Mouse (Mus musculus) WW6 (cell line): ENCODE data around the gene Tns1.
"Not testable (repeated sequence)": the region's sequence is repeated elsewhere in the genome, so short reads cannot be mapped to it uniquely, and the experiment has no call there.

Experiments
- DNase-seq: peaks from one replicate; pipeline ENCODE4 v3.0.0-alpha.2; 2013; ENCODE audit warnings: low read depth, low spot score

Gene Tns1

GRCm38 (mm10) chr1:73913071-73914005 lies 210.9 kb downstream of the Tns1 start:
- no peak for DNase-seq

DNA sequence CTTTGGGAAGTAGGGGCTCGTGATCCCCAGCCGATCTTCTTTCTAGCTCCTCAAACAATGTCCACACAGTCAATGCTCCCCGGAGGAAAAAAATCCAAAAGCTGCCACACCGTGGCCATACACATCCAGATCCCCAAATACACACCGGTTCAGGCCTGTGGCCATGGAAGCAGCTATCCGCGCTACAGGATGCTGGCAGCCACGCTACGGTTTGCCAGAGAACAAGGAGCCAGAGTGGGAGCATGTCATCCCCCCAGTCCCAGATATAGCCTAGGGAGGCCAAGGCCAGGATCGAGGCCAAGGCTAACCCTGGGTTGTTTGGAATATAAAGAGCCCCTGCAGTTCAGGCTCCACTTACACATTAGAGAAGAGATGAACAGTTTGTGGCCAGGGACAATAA lies 211.8 kb downstream of the Tns1 start:
- DNase-seq, result no peak

DNA sequence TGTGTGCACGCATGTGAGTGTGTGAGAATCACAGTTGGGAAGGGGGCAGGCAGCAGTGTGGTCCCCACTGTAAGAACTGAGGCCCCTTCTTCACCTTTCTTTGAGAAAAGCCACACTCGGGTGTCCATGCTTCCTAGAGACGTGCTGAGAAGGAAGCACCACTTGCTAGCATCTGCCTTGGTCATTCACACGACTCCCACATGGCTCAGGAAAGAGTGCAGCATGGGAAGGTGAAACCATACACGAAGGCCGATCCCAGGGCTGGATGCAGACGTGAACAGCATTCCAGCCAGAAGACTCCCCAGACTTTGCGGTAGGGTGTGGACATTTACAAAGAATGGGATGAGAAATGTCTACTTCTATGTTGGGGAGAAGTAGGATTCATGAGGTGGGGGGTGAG lies 212.3 kb downstream of the Tns1 start:
- no peak for DNase-seq

GRCm38 (mm10) chr1:73910701-73911100 lies 213.5 kb downstream of the Tns1 start:
- no peak for DNase-seq

GRCm38 (mm10) chr1:73910111-73910510 lies 214.1 kb downstream of the Tns1 start:
- no peak for DNase-seq

DNA sequence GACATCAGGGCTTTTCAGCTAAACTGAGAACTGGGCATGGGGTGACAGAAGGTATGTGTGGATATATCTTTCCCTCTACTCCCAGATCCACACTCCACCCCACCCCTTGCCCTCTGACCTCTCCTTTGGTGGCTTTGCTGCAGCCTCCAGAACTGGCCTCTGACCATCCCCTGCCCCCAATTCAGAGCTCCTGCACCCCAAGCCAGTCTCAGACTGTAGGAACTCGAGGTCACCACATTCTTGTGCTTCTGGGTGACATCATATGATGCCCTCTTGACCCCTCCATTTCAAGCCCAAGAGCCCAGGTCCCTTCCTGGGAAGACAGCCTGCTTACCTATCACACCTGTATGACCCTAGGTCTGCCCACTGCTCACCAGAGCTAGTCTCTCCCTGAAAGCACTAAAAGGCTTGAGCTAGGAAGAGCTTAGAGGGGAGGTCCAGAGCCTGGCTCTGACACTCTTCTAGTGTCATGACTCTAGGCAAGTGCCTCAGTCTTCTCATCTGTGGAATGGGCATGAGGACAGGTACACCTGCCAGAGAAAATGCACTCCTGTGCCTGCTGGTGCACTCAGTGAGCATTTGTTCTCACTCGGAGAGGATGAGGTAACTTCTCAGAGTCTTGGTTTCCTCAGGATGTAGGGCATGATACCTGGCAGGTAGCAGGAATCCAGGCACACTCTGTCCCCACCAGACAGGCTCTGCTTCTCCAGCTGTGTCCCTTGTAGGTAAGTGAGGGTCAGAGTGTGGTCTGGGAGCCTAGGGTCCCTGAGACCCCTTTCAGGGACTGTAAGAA lies 214.9 kb downstream of the Tns1 start:
- no peak for DNase-seq

- no peak for DNase-seq
Measured at GRCm38 (mm10) chr1:73908081-73908960, 215.9 kb downstream of the Tns1 start.

DNA sequence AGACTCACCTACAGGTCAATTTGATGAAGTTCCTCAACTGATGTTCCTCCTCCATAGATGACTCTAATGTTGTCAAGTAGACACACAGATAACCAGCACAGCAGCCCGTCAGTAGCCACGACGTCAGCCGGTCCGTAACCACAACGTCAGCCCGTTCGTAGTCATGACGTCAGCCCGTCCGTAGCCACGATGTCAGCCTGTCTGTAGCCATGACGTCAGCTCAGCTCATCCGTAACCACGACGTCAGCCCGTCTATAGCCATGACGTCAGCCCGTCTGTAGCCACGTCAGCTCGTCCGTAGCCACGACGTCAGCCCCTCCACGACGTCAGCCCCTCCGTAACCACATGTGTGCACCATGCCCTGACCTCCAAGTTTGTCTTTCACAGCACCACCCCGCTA lies 217.1 kb downstream of the Tns1 start:
- no peak for DNase-seq

- DNase-seq, result no peak
Measured at GRCm38 (mm10) chr1:73906376-73906775, 217.9 kb downstream of the Tns1 start.

- no peak for DNase-seq
Measured at GRCm38 (mm10) chr1:73905811-73906190, 218.4 kb downstream of the Tns1 start.

DNA sequence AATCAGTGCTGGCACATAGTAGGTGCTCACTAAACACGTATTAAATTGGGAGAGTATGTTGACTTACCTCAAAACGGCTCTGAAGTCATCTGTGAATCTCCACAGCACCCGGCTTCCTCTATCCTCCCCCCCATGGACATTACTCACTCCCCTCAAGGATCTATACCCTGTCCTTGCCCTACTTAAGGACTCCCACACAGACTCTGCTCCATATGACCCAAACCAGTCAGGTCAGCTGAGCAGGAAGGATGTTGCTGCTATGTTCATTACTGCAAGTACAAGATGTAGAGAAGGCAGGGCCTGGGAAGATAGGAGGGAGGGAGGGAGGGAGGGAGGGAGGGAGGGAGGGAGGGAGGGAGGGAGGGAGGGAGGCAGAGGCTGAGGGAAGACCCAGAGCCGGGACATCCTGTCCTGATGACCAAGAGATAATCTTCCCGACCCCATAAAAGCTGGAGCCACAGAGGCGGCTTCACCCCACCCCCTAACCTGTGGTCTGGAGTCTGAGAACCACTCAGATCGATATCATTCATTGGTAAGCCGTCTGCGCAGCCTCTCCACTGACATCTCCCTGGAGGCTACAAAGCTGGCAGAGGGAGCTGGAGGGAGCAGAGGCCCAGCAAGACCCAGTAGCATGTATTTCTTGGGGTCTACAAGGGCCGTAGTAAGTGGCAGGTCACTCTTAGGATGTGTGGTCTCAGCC lies 219.0 kb downstream of the Tns1 start:
- no peak for DNase-seq

DNA sequence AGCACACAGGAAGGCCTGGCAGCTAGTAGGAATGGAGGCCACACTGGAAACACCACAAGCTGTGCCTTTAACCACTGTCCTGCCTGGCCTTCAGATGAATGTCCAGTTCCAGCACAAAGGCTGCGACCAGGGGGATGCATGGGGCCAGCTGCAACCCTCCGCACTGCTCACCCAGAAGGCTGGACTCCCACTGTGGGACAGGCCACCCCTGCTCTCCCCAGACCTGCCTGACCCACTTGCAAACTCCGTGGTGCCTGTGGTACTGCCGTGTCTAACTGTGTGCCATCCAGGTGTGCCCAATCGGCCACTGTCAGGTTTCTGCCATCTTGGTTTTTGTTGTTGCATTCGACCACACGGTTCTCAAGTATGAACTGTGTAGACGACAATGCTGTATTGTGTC lies 219.6 kb downstream of the Tns1 start:
- no peak for DNase-seq

GRCm38 (mm10) chr1:73903035-73903434 lies 221.2 kb downstream of the Tns1 start:
- DNase-seq, result no peak

- DNase-seq, result no peak
Measured at GRCm38 (mm10) chr1:73902171-73902991, 221.9 kb downstream of the Tns1 start.

GRCm38 (mm10) chr1:73901496-73901899 lies 222.8 kb downstream of the Tns1 start:
- peak; percentile 54 for DNase-seq

DNA sequence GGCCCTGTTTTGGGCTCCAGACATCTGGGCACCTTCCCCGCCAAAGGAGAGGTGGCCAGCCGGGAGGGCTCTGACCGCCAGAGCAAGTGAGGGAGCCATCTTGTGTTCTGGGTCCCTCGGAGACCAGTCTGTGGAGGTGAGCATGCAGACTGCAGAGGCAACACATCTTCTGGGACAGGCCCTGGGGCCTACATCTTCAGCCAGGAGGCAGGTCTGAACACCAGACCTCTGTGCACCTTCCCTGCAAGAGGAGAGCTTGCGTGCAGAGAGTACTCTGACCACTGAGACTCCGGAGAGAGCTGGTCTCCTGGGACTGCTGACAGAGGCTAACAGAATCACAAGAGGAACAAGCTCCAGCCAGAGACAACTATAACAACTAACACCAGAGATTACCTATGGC lies 228.8 kb downstream of the Tns1 start:
- not testable (repeated sequence) for DNase-seq

- DNase-seq, result no peak
Measured at GRCm38 (mm10) chr1:73880731-73881130, 243.5 kb downstream of the Tns1 start.

DNA sequence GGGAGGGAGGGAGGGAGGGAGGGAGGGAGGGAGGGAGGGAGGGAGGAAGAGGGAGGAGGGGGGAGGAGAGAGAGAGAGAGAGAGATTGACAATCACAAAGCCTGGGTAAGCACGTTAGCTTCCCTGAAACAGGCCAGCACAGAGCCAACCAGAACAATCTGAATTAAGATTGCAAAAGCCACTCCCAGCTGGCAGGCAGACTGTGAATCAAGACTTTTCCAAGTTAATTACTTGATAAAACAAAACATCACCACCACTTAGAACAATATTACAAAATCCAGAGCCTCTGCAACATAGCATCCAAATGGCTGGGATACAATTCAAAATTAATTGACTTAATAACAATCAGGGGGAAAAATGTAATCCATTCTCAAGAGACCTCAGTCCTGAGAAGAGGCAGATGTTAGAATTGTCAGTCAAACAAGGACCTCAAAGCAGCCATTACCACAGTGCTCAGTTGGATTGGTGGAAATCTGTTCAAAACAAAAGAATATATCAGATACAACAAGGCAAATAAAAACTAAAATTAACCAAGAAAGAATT lies 248.5 kb downstream of the Tns1 start:
- no peak for DNase-seq

DNA sequence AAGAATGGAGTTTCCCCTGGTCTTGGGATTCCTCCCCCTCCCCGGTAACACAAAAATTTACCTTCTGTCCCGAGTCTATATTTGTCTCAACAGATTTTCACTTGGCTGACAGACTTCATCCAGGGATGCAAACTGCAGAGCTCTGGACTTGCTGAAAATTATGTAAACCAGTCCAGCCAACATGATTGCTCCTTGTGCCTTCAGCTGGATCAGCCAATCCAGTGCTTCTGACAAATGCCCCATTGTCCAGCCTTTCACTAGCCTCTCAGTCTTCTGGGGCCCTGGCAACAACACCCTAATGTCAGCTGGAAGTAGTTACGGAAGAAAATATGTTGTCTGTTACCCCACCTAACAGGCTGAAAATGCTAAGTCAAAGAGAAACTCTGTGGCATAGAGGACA lies 259.9 kb downstream of the Tns1 start:
- no peak for DNase-seq

- DNase-seq, result no peak
Measured at GRCm38 (mm10) chr1:73863074-73863431, 261.2 kb downstream of the Tns1 start.
